Comparison of ENCODE assay signal across 33 mouse cellular contexts in genomic region chr4:134269622-134270021, GRCm38 (mm10). TPM values are rescaled to one million over a fixed set of nuclear protein-coding genes. Genes with fewer than 3 reads are reported as not detected.
DNase-seq lines count a peak whose midpoint lies in the region; ATAC-seq and TF ChIP-seq lines count a peak whose summit lies in the region.
"Not testable (repeated sequence)": the region's sequence is repeated elsewhere in the genome, so short reads cannot be mapped to it uniquely, and the experiment has no call there.
"Had no signal": no experiment of that assay in that cellular context is flagged by ENCODE, and none has a peak within 500 bp of the region (broad histone marks: within the 10 kb centered on the region; RNA-seq: fewer than 3 reads in every experiment).

No protein-coding gene starts in this region.

- peak; percentile 55 for DNase-seq in 416B (ENCODE audit: low read depth)
- DNase-seq in CH12.LX (ENCODE audit: extremely low read depth): peak; percentile 31
- DNase-seq in T-cell, adult 2 months (ENCODE audit: low spot score): peak; percentile 24
- not testable (repeated sequence) for DNase-seq in heart, postnatal 0 days (ENCODE audit: low spot score); layer of hippocampus, adult 2 months (ENCODE audit: low spot score in 2 of 2); lung, adult 2 months
- DNase-seq in naive thymus-derived CD4-positive, alpha-beta T cell, adult 2 months (ENCODE audit: low read depth): peak; percentile 64

- peaks cover 3 to 11% of the 10 kb centered on the region in 2 experiments; a peak in 3 of 4 replicates for H3K4me1 ChIP-seq in CH12.LX (ENCODE audit: control insufficient read depth in 1 of 2, insufficient read depth in 2 of 2)
- H3K4me1 ChIP-seq in heart, postnatal 0 days (ENCODE audit: control insufficient read depth, insufficient read depth); lung, adult 2 months (ENCODE audit: control insufficient read depth, insufficient read depth, low read length): not testable (repeated sequence)

- TF ChIP-seq EP300 in CH12.LX (IDR thresholded peaks at IDR 0.05; ENCODE audit: low read length); heart, postnatal 0 days (IDR thresholded peaks at IDR 0.05; ENCODE audit: low read depth): not testable (repeated sequence)

- not testable (repeated sequence) for ATAC-seq in heart, postnatal 0 days (ENCODE audit: insufficient read depth, low read depth)

- not testable (repeated sequence) for H3K4me3 ChIP-seq in CH12.LX (replicated peaks in 1 of 3; ENCODE audit: low read depth in 2 of 3, low read length in 2 of 3, poor library complexity in 1 of 3); heart, postnatal 0 days (ENCODE audit: low read depth, low read length); layer of hippocampus, adult 2 months; lung, adult 2 months (replicated peaks; ENCODE audit: extremely low read depth, low read depth, low read length)

- H3K36me3 ChIP-seq in CH12.LX (replicated peaks in 1 of 2; ENCODE audit: control insufficient read depth in 1 of 2, insufficient read depth in 1 of 2, low read length in 1 of 2); heart, postnatal 0 days (replicated peaks; ENCODE audit: control insufficient read depth, insufficient read depth, low read length): not testable (repeated sequence)

- not testable (repeated sequence) for H3K9ac ChIP-seq in CH12.LX (ENCODE audit: insufficient read depth, low read depth); heart, postnatal 0 days (replicated peaks; ENCODE audit: low read depth, low read length)

- not testable (repeated sequence) for TF ChIP-seq POLR2A in CH12.LX (IDR thresholded peaks at IDR 0.05; ENCODE audit: low read depth, low read length); lung, adult 2 months (IDR thresholded peaks at IDR 0.05; ENCODE audit: borderline replicate concordance, extremely low read depth, low read depth, low read length)

- H3K9me3 ChIP-seq in CH12.LX (replicated peaks; ENCODE audit: low read length); heart, postnatal 0 days (replicated peaks; ENCODE audit: control insufficient read depth, low read length): not testable (repeated sequence)

- H3K27ac ChIP-seq in CH12.LX (ENCODE audit: insufficient read depth, low read depth); heart, postnatal 0 days (ENCODE audit: low read depth); layer of hippocampus, adult 2 months: not testable (repeated sequence)

- peak in 1 of 2 experiments; percentile 63; a peak in 2 of 4 replicates for TF ChIP-seq CTCF in CH12.LX (conservative IDR thresholded peaks at IDR 0.05 in 1 of 2, IDR thresholded peaks at IDR 0.05 in 1 of 2; ENCODE audit: low read depth in 2 of 2, low read length in 2 of 2)
- peak; percentile 30 for TF ChIP-seq CTCF in heart, postnatal 0 days (IDR thresholded peaks at IDR 0.05; ENCODE audit: low read depth)
- peak; percentile 71 for TF ChIP-seq CTCF in layer of hippocampus, adult 2 months (conservative IDR thresholded peaks at IDR 0.05)
- 0 out of 2 replicates have a peak, but pooled peaks have one; percentile 14 for TF ChIP-seq CTCF in lung, adult 2 months (IDR thresholded peaks at IDR 0.05; ENCODE audit: insufficient read depth, low read length)

- TF ChIP-seq RAD21 in CH12.LX (IDR thresholded peaks at IDR 0.05; ENCODE audit: low read depth, low read length): peak; percentile 34

- in situ Hi-C loops in CH12.LX (cut with MboI; ENCODE audit: low pct_ligation_motif_present, low pct_unique_long_range_greater_than_20kb, low sequenced_read_pairs): loop anchor here (25.0 kb wide), 1 partner anchor 218 kb away; the partner anchor contains the start of gene Paqr7

- dilution Hi-C loops in CH12.LX (cut with MboI; ENCODE audit: extremely low pct_ligation_motif_present, extremely low pct_unique_long_range_greater_than_20kb, low sequenced_read_pairs): not testable (repeated sequence)

- H3K27me3 ChIP-seq in CH12.LX (replicated peaks); heart, postnatal 0 days (ENCODE audit: control insufficient read depth, insufficient read depth, low read length): not testable (repeated sequence)

- not testable (repeated sequence) for H3K4me2 ChIP-seq in CH12.LX (ENCODE audit: insufficient read depth, low read depth, poor library complexity, severe bottlenecking); heart, postnatal 0 days (ENCODE audit: low read depth, low read length)

- not testable (repeated sequence) for H3K79me2 ChIP-seq in CH12.LX (replicated peaks; ENCODE audit: control insufficient read depth, extremely low read depth, insufficient read depth, poor library complexity, severe bottlenecking)

TF ChIP-seq in CH12.LX, 34 proteins besides CTCF, POLR2A, EP300 and RAD21:
- peak; percentile 35; the same call in 1 of the 2 replicates for TF ChIP-seq SMC3 (IDR thresholded peaks at IDR 0.05; ENCODE audit: low read depth, low read length)

RNA-seq across cellular contexts. Expression of gene Grrp1, which starts 15.7 kb away (rescaled TPM):
- not detected in 2 replicates for total RNA-seq in CH12.LX (2012; rRNA removed)
- total RNA-seq in CH12.LX (2014; rRNA removed): not detected in 2 replicates
- not detected in 2 replicates for polyA plus RNA-seq in CH12.LX (2012; ENCODE audit: insufficient read length, low read depth)
- 18.4 and 26.1 TPM in 2 replicates for total RNA-seq in heart, postnatal 0 days (2014; rRNA removed; ENCODE audit: low replicate concordance)
- polyA plus RNA-seq in heart, postnatal 0 days (2015; fragmentation: Nextera tagmentation; extraction: Ambion mirVana): 6.0 and 6.5 TPM in 2 replicates
- 1 to 10 TPM; 2.7 to 4.0 TPM for total RNA-seq in layer of hippocampus, adult 2 months (2021)
- polyA plus RNA-seq in lung, adult 2 months (2012; rRNA removed): 37.9 and 61.1 TPM in 2 replicates
- total RNA-seq: common myeloid progenitor, adult 5-6 weeks had no signal
- polyA plus RNA-seq: C2C12; inflammation-experienced regulatory T-cells, adult 6 months; macrophage had no signal

RNA-seq across cellular contexts. Expression of gene Pdik1l, which starts 18.1 kb away (rescaled TPM):
- total RNA-seq in CH12.LX (2012; rRNA removed): 14.6 and 16.1 TPM in 2 replicates
- total RNA-seq in CH12.LX (2014; rRNA removed): 13.7 and 14.8 TPM in 2 replicates
- polyA plus RNA-seq in CH12.LX (2012; ENCODE audit: insufficient read length, low read depth): 12.1 and 15.6 TPM in 2 replicates
- 6.6 and 31.0 TPM in 2 replicates for total RNA-seq in heart, postnatal 0 days (2014; rRNA removed; ENCODE audit: low replicate concordance)
- polyA plus RNA-seq in heart, postnatal 0 days (2015; fragmentation: Nextera tagmentation; extraction: Ambion mirVana): 7.7 and 9.4 TPM in 2 replicates
- total RNA-seq in layer of hippocampus, adult 2 months (2021): 10 to 100 TPM; 16.9 to 18.6 TPM
- polyA plus RNA-seq in lung, adult 2 months (2012; rRNA removed): 2.3 and 4.3 TPM in 2 replicates

RNA-seq across cellular contexts. Expression of gene Gm30191, which starts 22.9 kb away (rescaled TPM):
- total RNA-seq in CH12.LX (2012; rRNA removed) (not detected in 2 replicates), CH12.LX (2014; rRNA removed) (not detected in 2 replicates)
- polyA plus RNA-seq in CH12.LX (2012; ENCODE audit: insufficient read length, low read depth): not detected in 2 replicates
- not detected in 2 replicates for total RNA-seq in heart, postnatal 0 days (2014; rRNA removed; ENCODE audit: low replicate concordance)
- not detected in 2 replicates for polyA plus RNA-seq in heart, postnatal 0 days (2015; fragmentation: Nextera tagmentation; extraction: Ambion mirVana)
- not detected for total RNA-seq in layer of hippocampus, adult 2 months (2021)
- polyA plus RNA-seq in lung, adult 2 months (2012; rRNA removed): not detected in 2 replicates
- total RNA-seq: adrenal gland, adult 18-20 months; adrenal gland, postnatal 25 days; common myeloid progenitor, adult 5-6 weeks; gastrocnemius, adult 18-20 months; gastrocnemius, postnatal 36 days; heart, adult 18-20 months; heart, postnatal 10 days; hematopoietic stem cell, adult 5-6 weeks; layer of hippocampus, postnatal 36 days; left cerebral cortex, postnatal 10 days; megakaryocyte-erythroid progenitor cell, adult 5-6 weeks had no signal
- polyA plus RNA-seq: C2C12; embryonic facial prominence, embryonic 13.5 days; forebrain, embryonic 15.5 days; frontal cortex, adult 2 months; heart, embryonic 12.5 days; inflammation-experienced regulatory T-cells, adult 6 months; kidney, embryonic 16.5 days; limb, embryonic 10.5 days; limb, embryonic 15.5 days; liver, embryonic 15.5 days; macrophage; midbrain, embryonic 14.5 days; neural tube, embryonic 11.5 days; thymus, adult 2 months had no signal

RNA-seq across cellular contexts. Expression of gene Zfp593, which starts 24.2 kb away (rescaled TPM):
- 29.1 and 32.3 TPM in 2 replicates for total RNA-seq in CH12.LX (2012; rRNA removed)
- 31.2 and 34.7 TPM in 2 replicates for total RNA-seq in CH12.LX (2014; rRNA removed)
- 27.9 and 28.9 TPM in 2 replicates for polyA plus RNA-seq in CH12.LX (2012; ENCODE audit: insufficient read length, low read depth)
- 4.0 and 4.2 TPM in 2 replicates for total RNA-seq in heart, postnatal 0 days (2014; rRNA removed; ENCODE audit: low replicate concordance)
- polyA plus RNA-seq in heart, postnatal 0 days (2015; fragmentation: Nextera tagmentation; extraction: Ambion mirVana): 5.4 and 6.0 TPM in 2 replicates
- 10 to 100 TPM in 1 of 2 experiments, 1 to 10 TPM in 1; 9.0 to 10.0 TPM for total RNA-seq in layer of hippocampus, adult 2 months (2021)
- 7.2 and 7.5 TPM in 2 replicates for polyA plus RNA-seq in lung, adult 2 months (2012; rRNA removed)

RNA-seq across cellular contexts. Expression of gene E130218I03Rik, which starts 26.2 kb away (rescaled TPM):
- total RNA-seq in CH12.LX (2012; rRNA removed): 2.9 TPM in 2 replicates
- total RNA-seq in CH12.LX (2014; rRNA removed): 0.43 TPM in 1 of 2 replicates, not detected in the other
- 1.6 and 2.5 TPM in 2 replicates for polyA plus RNA-seq in CH12.LX (2012; ENCODE audit: insufficient read length, low read depth)
- not detected in 2 replicates for total RNA-seq in heart, postnatal 0 days (2014; rRNA removed; ENCODE audit: low replicate concordance)
- 0.16 and 0.20 TPM in 2 replicates for polyA plus RNA-seq in heart, postnatal 0 days (2015; fragmentation: Nextera tagmentation; extraction: Ambion mirVana)
- total RNA-seq in layer of hippocampus, adult 2 months (2021): not detected
- polyA plus RNA-seq in lung, adult 2 months (2012; rRNA removed): not detected in 2 replicates
- total RNA-seq: adrenal gland, adult 18-20 months; adrenal gland, postnatal 25 days; gastrocnemius, postnatal 36 days; heart, adult 18-20 months; heart, postnatal 10 days; hematopoietic stem cell, adult 5-6 weeks; layer of hippocampus, postnatal 36 days; left cerebral cortex, postnatal 10 days; megakaryocyte-erythroid progenitor cell, adult 5-6 weeks had no signal
- polyA plus RNA-seq: brain, embryonic 14.5 days; forebrain, embryonic 15.5 days; frontal cortex, adult 2 months; liver, embryonic 15.5 days; macrophage; thymus, adult 2 months had no signal
